Mouse (Mus musculus): ENCODE data around the gene Adcy6. TPM values are rescaled to one million over a fixed set of nuclear protein-coding genes. Genes with fewer than 3 reads are reported as not detected.

Adcy6 gene
- polyA plus RNA-seq, 1 experiment, result 38.2 TPM

GRCm38 (mm10) chr15:98573293-98573692 lies 36.6 kb downstream of the Adcy6 start:
- TF ChIP-seq CTCF (IDR thresholded peaks at IDR 0.05; ENCODE audit: extremely low read depth, insufficient read depth, low read length) (no peak), POLR2A (IDR thresholded peaks at IDR 0.05; ENCODE audit: extremely low read depth, insufficient read depth, low read length) (no peak)
- no peak overlapping the region for H3K27ac ChIP-seq (ENCODE audit: insufficient read depth, low read length)
- no peak overlapping the region for H3K4me3 ChIP-seq (ENCODE audit: insufficient read depth, low read length)
- peaks cover 3% of the 10 kb centered on the region; the same call in 1 of the 2 replicates for H3K4me1 ChIP-seq (ENCODE audit: control insufficient read depth, insufficient read depth, low read length)

- TF ChIP-seq CTCF (IDR thresholded peaks at IDR 0.05; ENCODE audit: extremely low read depth, insufficient read depth, low read length) (no peak), POLR2A (IDR thresholded peaks at IDR 0.05; ENCODE audit: extremely low read depth, insufficient read depth, low read length) (no peak)
- Histone ChIP-seq H3K4me1 (ENCODE audit: control insufficient read depth, insufficient read depth, low read length) (peaks cover 3% of the 10 kb centered on the region; the same call in 1 of the 2 replicates), H3K27ac (ENCODE audit: insufficient read depth, low read length) (no peak within 1 kb of the TSS), H3K4me3 (ENCODE audit: insufficient read depth, low read length) (no peak within 1 kb of the TSS)
Measured at GRCm38 (mm10) chr15:98570873-98571538, 38.9 kb downstream of the Adcy6 start, which contains the start of the genes Ccnt1 and 4930415O20Rik. Gene Ccnt1 (minus strand): TSS chr15:98570923. Gene 4930415O20Rik (plus strand): TSS chr15:98571004.

GRCm38 (mm10) chr15:98569795-98570365 lies 40.0 kb downstream of the Adcy6 start:
- Histone ChIP-seq H3K27ac (ENCODE audit: insufficient read depth, low read length) (no peak overlapping the region), H3K4me1 (ENCODE audit: control insufficient read depth, insufficient read depth, low read length) (peaks cover 7% of the 10 kb centered on the region), H3K4me3 (ENCODE audit: insufficient read depth, low read length) (no peak overlapping the region)
- TF ChIP-seq POLR2A (IDR thresholded peaks at IDR 0.05; ENCODE audit: extremely low read depth, insufficient read depth, low read length) (no peak), CTCF (IDR thresholded peaks at IDR 0.05; ENCODE audit: extremely low read depth, insufficient read depth, low read length) (no peak)

GRCm38 (mm10) chr15:98569216-98569615 lies 40.7 kb downstream of the Adcy6 start:
- TF ChIP-seq POLR2A (IDR thresholded peaks at IDR 0.05; ENCODE audit: extremely low read depth, insufficient read depth, low read length) (no peak), CTCF (IDR thresholded peaks at IDR 0.05; ENCODE audit: extremely low read depth, insufficient read depth, low read length) (no peak)
- peak overlapping the region; percentile 97; the same call in 1 of the 2 replicates for H3K4me3 ChIP-seq (ENCODE audit: insufficient read depth, low read length)

DNA sequence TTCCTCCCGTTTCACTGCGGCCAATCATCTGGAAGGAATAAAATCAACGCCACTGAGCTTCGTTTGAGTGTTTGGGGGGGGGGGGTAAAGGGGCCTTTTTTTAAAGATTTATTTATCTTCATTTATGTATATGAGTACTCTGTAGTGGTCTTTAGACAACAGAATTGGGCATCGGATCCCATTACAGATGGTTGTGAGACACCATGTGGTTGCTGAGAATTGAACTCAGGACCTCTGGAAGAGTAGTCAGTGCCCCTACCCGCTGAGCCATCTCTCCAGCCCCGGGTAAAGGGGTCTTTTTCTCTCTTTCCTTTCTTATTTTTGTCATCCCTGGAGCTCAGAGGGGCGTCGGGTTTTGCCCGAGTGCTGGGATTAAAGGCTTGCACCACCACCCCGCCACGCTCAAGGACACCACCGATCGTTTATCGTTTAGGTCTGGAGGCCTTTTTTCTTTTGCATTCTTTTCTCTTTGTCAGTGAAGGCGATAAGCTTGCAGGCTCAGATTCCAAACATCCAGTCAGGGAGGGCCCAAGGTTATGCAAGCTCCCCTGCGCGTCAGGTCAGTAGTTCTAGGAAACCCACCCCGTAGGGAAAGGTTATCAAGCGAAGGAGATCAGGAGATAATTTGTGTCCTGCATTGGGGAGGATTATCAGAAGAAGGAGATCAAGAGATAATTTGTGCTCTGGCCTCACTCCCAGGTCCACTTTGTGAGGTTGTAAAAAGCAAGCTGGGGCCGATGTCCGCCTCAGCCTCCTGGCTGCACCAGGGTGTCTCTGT lies 41.4 kb downstream of the Adcy6 start:
- peak overlapping the region; percentile 80; the same call in 1 of the 2 replicates for H3K27ac ChIP-seq (ENCODE audit: insufficient read depth, low read length)
- no peak for TF ChIP-seq CTCF (IDR thresholded peaks at IDR 0.05; ENCODE audit: extremely low read depth, insufficient read depth, low read length)
- H3K4me1 ChIP-seq (ENCODE audit: control insufficient read depth, insufficient read depth, low read length), result peaks cover 7% of the 10 kb centered on the region
- H3K4me3 ChIP-seq (ENCODE audit: insufficient read depth, low read length), result peak overlapping the region; percentile 97

More at GRCm38 (mm10) chr15:98569216-98569615, 40.7 kb downstream of the Adcy6 start:
- H3K4me1 ChIP-seq (ENCODE audit: control insufficient read depth, insufficient read depth, low read length), result peaks cover 7% of the 10 kb centered on the region
- H3K27ac ChIP-seq (ENCODE audit: insufficient read depth, low read length), result no peak overlapping the region

DNA sequence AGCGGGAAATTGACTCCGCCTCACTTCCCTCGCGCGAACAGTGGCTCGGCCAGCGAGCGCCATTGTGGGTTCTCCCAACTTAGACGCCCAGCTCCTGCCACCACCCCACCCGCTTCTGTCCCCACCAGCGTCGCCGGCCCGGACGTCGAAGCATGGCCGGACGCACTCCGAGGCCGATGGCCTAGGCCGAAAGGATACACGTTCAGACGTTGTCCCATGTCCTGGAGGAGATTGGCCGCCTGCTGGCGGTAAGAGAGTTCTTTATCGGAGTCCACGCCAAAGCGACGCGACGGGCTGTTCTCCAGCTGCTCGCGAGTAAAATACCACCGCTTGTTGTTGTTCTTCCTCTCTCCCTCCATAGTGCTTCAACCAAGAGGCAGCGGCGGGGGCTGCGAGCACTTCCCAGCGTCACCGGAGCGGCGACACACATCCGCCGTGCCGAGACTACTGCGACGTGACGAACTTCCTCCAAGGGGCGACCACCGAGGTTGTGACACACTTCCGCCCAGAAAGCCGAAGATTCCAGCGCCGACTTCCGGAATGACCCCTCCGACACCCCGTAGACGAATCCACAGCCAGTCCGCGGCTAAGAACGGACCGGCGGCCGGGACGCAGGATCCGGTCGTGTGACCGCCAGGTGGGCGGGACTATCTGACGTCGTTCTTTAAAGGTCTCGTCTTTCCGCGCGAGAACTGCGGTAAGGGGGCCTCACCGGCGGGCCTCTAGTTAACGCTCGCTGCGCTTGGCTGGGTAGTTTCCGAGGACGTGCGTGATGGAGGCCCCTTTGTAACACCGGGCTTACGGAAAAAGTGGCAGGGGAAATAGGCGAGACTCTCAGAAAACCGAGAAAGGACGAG lies 42.4 kb downstream of the Adcy6 start:
- H3K27ac ChIP-seq (ENCODE audit: insufficient read depth, low read length), result peak overlapping the region; percentile 92
- TF ChIP-seq POLR2A (IDR thresholded peaks at IDR 0.05; ENCODE audit: extremely low read depth, insufficient read depth, low read length) (peak; percentile 94), CTCF (IDR thresholded peaks at IDR 0.05; ENCODE audit: extremely low read depth, insufficient read depth, low read length) (no peak)
- peaks cover 7% of the 10 kb centered on the region for H3K4me1 ChIP-seq (ENCODE audit: control insufficient read depth, insufficient read depth, low read length)
- H3K4me3 ChIP-seq (ENCODE audit: insufficient read depth, low read length), result peak overlapping the region; percentile 97

DNA sequence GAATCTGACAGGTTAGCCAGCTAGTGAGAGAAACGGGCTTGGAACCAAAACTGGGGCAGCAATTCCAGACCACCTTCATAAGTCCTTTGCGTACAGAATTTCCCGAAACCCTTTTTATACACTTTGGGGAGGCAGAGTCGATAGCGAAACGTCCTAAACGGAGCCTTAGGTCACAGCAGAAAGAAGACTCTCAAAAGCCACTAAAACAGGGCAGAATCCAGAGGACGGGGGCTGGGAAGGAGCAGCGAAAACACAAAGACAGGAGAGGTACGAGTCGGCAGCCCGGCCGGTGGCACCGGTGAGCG lies 43.0 kb downstream of the Adcy6 start:
- peaks cover 7% of the 10 kb centered on the region for H3K4me1 ChIP-seq (ENCODE audit: control insufficient read depth, insufficient read depth, low read length)
- peak overlapping the region; percentile 97 for H3K4me3 ChIP-seq (ENCODE audit: insufficient read depth, low read length)
- H3K27ac ChIP-seq (ENCODE audit: insufficient read depth, low read length), result 0 out of 2 replicates have a peak overlapping the region, but pooled peaks have one; percentile 92
- TF ChIP-seq POLR2A (IDR thresholded peaks at IDR 0.05; ENCODE audit: extremely low read depth, insufficient read depth, low read length), result no peak
- TF ChIP-seq CTCF (IDR thresholded peaks at IDR 0.05; ENCODE audit: extremely low read depth, insufficient read depth, low read length), result no peak

- TF ChIP-seq CTCF (IDR thresholded peaks at IDR 0.05; ENCODE audit: extremely low read depth, insufficient read depth, low read length), result no peak
- no peak for TF ChIP-seq POLR2A (IDR thresholded peaks at IDR 0.05; ENCODE audit: extremely low read depth, insufficient read depth, low read length)
- no peak overlapping the region for H3K27ac ChIP-seq (ENCODE audit: insufficient read depth, low read length)
Measured at GRCm38 (mm10) chr15:98557186-98557585, 52.7 kb downstream of the Adcy6 start.

GRCm38 (mm10) chr15:98555881-98556280 lies 54.0 kb downstream of the Adcy6 start:
- no peak overlapping the region for H3K27ac ChIP-seq (ENCODE audit: insufficient read depth, low read length)
- TF ChIP-seq POLR2A (IDR thresholded peaks at IDR 0.05; ENCODE audit: extremely low read depth, insufficient read depth, low read length) (no peak), CTCF (IDR thresholded peaks at IDR 0.05; ENCODE audit: extremely low read depth, insufficient read depth, low read length) (no peak)
- H3K4me1 ChIP-seq (ENCODE audit: control insufficient read depth, insufficient read depth, low read length), result no peaks in the 10 kb centered on the region
- H3K4me3 ChIP-seq (ENCODE audit: insufficient read depth, low read length), result no peak overlapping the region

More at GRCm38 (mm10) chr15:98557186-98557585, 52.7 kb downstream of the Adcy6 start:
- Histone ChIP-seq H3K4me1 (ENCODE audit: control insufficient read depth, insufficient read depth, low read length) (no peaks in the 10 kb centered on the region), H3K4me3 (ENCODE audit: insufficient read depth, low read length) (no peak overlapping the region)

Measured in cortical plate, adult 2 months (tissue).